Mouse (Mus musculus): Measurements from ENCODE around the gene Ovol3.

Gene Ovol3

DNA sequence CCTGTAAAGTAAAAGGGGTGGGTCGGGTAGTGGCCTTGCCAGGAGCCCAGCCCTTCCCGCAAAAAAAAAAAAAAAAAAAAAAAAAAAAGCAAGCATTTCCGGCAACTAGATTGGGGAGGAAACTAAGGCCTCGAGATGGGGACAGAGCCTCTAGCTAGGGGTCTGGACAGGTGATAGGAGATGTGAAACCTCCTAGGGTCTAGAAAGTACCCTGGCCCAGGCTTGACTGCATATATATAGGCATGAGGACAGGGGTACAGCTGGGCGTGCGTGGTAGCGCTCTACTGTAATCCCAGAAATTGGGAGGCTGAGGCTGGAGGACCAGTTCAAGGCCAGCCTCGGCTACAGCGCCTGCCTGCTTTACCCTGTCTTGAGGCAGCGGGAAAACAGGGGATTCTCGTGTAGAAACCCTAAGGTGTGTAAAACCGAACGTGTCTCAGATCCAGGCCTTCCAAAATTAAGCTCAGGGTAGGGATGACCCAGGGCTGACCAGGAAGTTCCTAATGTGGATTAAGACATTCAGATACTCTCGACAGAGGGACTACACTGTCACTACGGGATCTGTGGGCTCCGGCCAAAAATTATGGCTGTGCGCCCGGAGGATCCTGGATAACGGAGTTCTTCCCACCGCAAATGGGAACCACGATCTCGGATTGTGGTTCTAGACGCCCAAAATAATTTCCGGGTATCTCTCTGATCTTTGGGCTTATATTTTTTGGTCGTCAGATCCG is 41.3 kb downstream of the Ovol3 start:
- DNase-seq (ENCODE audit: low spot score in 2 of 2), result peak; percentile 29 to 40

DNA sequence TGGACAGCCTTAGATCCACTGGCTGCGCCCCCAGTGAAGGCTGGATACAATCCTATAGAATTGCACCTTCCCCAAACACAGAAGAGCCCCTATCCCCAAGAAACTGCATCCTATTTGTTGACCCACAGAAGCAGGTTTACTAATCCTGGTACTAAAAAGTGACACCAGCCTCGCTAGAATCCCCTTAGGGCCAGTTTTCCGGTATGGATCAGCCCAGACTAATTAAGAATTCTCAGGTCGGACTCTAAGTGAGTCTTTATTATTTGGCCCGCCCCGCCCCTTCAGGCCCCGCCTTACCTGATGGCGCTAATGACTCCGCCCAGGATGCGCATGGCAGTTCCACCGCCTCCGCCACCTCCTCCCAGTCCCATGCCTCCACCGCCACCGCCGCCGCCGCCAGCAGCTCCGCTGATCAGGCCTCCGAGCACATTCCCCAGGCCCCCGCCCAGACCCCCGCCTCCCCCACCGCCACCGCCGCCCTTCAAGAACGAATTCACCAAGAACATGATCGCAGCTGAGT is 41.9 kb downstream of the Ovol3 start:
- peak; percentile 66 to 72 for DNase-seq (ENCODE audit: low spot score in 2 of 2)

DNA sequence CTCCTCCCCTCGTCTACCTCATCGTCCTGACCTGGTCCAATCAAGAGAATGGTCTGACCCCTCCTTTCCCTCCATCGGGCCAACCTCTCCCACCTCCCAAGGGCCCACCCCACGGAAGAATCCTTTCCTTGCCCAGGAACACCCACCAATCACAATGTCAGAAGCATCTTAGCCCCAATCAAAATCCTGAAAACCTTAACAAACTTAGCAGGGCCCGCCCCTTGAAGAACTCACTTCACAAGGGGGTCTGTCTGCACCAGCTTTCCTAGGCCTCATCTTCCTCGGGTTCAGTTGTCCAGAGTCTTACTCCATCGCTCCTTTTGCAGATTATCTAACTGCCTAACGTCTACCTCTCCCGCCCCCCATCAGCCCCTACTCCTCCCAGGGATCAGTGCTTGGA is 42.5 kb downstream of the Ovol3 start:
- no peak for DNase-seq (ENCODE audit: low spot score in 2 of 2)

DNA sequence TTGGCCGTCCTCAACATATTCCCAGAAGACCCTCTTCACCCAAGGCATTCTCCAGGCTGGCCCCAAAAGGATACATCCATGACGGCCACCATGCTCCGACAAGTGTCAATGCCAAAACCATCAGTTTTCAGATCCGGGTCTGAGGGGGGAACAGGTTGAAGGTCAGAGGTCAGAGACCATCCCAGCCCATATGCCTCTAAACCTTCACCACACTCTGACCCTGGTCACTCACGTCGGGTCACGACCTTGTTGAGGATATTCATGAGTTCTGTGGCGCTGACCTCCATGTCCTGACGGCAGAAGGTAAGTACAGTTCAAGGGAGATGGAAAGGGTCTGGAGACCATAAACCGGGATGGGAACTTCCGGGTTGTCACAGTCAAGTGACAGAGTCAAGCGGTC is 43.4 kb downstream of the Ovol3 start:
- DNase-seq (ENCODE audit: low spot score in 2 of 2), result no peak

DNA sequence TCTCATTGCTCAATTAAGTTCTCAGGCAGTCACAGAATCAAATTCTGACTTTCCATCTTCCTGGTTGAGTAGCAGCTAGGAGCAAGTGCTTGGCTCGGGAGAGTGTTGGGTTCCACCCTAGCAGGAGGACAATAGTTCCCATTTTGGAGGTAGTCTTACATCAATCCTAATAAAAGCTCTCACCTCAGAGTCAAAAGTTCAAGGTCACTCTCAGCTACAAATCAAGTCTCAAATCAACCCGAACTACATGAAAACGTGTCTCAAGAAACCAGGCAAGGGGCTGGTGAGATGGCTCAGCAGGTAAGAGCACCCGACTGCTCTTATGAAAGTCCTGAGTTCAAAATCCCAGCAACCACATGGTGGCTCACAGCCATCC is 46.4 kb downstream of the Ovol3 start:
- DNase-seq (ENCODE audit: low spot score in 2 of 2), result no peak

DNA sequence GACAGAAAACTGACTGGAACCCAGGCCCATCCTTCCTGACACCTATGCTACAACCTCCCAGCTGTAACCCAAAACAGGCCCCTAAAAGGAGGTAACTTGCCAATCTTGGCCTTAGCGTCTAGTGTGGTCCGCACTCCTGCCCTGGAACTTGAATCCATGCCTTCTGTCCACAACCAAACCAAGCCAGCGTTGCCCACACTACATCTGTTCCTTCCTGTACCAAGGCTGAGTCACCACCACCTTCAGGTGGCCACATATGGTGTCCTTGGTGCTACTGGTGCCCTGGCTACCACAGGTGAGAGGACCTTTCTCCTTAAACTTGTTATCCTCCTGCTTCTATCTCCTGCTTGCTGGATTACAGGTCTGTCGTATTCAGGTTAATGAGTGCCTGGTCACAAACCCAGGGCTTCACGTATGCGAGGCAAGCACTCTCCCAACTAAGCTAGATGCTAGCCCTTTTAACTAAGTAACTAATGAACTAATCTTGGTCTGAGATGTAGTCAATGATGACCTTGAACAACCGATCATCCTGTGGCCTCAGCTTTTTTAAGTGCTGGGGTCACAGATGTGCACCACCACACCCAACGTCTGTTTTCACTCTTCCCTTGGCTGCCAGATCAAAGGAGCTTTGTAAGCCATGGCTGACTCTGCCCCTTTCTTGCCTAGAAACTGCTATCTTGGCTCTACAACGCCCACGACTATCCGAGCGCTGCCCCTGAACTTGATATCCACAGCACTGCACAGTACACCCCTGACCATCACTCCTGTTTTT is 47.0 kb downstream of the Ovol3 start:
- no peak for DNase-seq (ENCODE audit: low spot score in 2 of 2)

DNA sequence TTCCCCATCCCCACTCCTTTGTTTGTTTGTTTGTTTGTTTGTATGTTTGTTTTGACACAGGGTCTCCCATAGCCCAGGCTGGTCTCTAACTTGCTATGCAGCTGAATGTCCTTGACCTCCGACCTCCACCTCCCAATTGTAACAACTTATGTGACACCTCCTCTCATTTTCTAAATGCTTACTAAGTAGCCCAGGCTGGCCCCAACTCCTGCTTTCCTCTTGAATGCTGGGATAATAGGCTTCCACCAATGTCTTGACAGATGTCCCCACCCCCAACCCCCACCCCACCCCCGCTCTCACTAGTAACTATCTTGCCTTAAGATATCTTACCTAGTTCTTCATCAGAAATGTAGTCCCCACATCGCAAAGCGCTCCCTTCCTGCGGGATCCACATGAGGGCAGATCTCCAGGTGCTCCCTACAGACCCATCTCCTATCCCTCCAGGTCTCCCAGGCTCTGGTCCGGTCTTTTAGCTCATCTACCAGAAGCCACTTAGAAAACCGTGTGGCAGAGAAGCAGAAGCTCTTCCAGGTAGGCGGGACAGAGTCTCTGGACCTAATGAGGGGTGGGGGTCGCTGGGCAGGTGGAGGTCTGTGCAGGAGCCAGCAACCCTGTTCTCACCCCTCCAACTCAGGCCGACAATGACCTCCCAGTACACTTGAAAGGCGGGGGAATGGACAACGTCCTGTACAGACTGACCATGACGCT is 50.7 kb downstream of the Ovol3 start:
- DNase-seq (ENCODE audit: low spot score in 2 of 2), result no peak

DNA sequence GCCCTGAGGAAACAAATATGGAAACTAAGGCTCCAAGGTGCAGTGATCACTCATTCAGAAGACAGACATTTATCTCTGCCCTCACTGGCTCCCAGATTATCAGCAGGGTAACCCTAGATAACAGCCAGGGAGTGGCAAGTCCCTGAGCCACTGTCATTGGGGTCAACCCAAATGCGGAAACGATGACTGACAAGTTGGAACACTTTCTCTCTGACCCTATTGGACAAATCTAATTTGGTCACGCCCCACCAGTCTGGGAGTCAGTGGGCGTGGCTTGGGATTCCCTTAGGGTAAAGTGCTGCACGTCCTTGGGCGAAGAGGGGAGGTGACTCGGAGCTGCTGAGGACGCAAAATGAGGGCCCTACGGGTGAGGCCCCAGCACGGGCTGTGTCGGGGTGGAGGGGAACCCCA is 51.6 kb downstream of the Ovol3 start, which contains the start of gene Cox7a1:
TSS of gene Cox7a1 (plus strand) at position 266 of the 411 bp plus-strand sequence.
- peak; percentile 56 to 58 for DNase-seq (ENCODE audit: low spot score in 2 of 2)

Measured in right cerebral cortex, adult 2 months (tissue).